Mouse (Mus musculus) induced T-regulatory cell, adult 2 months (primary cell): ENCODE measurements around the gene Clrn3.

Experiments used
- DNase-seq: peaks from one replicate; pipeline ENCODE4 v3.0.0-alpha.2; 2012; ENCODE audit warnings: low read depth

Clrn3 gene

DNA sequence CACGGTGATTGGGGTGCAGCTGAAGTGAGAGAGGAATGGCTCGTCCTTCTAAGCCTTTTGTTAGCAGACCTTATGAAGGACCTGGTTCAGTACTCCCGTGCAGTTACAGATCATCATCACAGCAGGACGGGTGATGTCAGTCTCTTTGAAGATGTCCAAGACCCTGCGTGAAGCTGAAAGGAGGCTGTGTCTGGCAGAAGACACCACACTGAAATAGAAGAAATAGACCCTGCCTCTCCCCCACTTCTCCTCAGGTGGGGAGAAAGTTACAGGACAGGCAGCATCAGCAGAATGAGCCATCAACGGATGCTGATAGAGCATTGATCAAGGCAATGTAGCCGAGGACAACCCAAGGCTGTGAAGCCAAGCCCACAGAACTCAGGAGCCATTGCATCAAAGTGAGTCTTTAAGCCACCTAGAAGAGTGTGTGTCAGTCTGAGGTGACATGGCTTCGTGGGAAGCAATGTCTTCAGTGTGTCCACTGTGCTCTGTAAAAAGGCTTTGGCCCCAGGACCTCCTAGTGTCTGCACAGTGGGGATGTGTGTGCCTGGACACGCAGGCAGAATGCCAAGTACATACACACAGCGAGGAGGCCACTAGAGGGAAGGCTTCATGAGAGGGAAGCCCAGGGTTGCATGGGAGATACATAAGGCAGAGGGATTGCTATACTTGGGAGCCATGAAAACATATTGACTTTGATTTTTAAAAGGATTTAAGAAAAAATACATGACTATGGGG lies 41.6 kb downstream of the Clrn3 start:
- DNase-seq = no peak

DNA sequence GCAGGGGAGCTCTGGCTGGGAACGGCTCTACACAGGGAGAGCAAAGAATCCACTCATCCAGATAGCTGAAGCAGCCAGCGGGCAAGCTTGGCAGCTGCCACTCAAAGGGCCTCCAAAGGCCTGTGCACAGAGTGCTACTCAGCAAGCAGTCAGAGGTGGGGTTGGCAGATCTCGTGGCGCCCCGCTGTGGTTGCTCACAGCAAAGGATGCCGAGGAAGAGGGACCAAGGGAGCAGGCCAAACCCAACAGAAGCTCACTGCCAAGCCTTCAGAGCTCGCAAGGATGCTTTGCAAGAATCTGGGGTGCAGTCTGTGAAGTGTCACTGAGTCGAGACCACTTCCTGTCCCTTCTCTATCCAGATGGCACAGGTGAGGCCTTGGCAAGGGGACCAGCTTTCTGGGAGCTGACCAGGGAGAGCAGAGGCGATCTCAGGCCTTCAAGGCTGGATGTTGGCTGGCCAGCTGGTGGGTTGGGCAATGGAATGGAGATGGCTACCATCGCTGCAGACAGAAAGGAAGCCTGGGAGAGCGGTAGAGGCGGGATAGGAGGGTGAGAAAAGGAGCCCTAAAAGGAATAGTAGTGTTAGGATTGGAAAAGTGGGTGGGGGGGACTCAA lies 42.6 kb downstream of the Clrn3 start:
- DNase-seq = no peak

DNA sequence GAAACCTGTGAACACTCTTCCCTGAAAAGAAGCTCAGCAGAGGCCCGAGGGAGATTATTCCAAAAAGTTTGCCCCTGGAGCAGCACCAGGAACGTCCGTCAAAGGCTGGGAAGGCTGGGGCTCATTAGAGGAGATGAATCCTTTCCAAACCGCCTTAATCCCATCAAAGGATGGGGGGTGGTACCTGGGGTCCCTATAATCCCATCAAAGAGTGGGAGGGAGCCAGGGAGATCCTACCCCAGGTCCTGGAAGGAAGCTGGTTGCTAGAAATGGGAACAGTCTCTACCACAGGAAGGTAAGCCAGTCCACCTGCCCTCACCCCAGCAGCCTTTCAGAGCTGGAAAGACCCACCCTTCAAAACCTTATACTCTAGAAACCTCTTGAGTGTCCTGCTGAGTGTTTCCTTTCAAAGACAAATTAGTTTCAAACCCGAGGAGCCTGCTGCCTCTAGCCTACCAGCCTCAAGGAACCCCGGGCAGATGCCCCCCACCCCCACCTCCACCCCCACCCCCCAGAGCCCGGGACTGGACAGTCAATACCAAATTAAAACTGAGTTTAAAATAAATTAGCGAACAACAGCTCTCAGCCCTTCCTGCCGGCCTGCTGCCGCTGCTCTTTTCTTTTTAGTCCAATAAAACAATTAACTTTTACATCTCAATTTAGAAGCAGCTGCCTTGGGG lies 43.2 kb downstream of the Clrn3 start:
- no peak for DNase-seq

DNA sequence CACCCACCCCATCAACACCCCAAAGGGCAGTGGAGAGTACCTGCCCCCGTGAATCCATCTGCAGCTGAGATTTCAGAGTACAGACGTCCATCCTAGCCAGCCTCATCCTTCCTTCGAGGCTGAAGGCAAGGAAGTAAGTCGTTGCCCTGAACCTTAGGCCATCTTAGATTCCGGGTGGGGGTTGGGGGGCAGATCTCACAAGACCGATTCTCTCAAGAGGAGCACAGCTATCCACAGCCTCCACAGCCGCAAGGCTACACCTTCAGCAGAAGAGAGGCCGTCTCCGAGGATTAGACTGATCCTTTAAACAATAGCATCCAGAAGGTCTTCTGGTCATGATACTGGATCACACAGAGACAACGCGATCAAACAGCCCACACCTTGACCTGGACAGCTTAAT lies 44.1 kb downstream of the Clrn3 start:
- no peak for DNase-seq

DNA sequence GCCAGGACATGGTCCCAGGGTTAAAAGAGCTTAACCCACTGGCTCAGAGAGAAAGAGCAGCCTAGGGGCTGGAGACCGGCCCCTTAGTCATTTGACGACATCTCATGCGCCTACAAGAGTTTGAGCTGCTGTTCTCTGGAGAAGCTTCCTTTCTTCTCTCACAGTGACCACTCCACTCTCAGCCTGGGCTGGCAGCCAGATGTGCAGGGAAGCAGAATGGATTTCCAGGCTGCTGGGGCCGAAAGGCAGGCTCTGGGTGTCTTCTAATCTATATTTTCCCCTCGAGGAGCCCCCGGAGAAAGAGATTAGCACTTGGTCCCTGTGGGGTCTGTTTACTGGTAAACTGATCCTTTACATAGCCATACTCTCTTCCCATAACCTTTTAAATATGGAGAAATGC lies 44.7 kb downstream of the Clrn3 start:
- DNase-seq = no peak

DNA sequence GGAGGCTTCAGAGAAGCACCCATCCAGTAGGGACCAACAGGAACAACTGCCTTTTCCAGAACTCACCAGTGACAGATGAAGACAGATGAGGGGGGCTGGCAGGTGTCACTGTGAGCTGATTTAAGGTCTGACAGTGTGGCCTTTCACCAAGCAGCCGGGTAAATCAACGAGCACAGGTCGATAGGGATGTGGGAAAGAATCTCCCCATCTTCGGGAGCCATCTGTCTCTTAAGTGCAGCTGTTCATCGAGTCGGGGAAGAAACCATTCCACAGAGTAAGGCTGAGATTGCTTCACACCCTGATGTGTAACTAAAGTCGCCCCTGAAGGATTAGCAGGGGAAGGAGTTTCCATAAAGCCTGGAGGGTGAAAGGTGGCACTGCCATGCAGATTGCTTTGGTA lies 47.3 kb downstream of the Clrn3 start:
- no peak for DNase-seq

DNA sequence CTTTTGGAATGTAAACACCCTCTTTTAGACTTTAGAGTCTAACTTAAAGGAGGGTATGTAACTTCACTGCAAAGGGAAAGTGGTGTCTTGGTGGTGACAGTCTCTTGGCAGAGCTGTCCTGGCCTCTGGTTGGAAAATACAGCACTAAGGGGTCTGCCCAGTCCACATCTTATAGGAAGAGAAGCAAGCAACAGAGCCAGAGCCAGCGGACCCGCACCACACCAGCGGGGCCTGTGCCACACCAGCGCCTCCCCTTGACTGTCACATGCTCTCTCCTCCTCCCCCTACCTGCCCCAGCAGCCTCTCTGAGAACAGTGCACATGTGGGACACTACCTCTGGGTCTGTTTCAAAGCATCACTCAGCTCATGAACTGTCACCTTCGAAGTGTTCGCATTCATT lies 48.5 kb downstream of the Clrn3 start:
- DNase-seq = no peak

DNA sequence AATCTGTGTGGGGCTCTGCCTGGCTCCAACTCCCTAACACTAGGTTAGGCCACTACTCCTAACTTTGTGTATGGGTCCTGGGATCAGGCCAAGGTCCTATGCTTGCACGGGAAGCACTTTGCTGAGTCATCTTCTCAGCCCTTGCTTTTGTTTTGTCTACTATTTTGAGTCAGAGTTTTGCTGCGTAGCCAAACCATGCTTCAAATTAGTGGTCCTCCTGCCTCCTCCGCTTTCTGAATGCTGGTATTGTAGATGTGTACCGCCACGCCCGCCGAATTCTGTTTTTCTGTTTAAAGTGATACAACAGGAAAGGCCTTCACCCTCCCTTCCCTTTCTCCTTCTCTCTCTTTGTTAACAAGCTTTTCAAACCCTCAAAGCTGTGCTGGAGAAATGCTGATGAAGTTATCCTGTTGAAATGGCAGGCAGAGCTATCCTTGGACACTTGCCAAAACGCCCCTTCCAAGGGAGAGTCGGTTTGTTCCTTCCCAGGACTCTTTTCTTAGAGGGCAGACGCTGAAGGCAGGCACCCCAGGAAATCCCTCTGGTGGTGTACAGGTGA lies 49.1 kb downstream of the Clrn3 start:
- DNase-seq = no peak

DNA sequence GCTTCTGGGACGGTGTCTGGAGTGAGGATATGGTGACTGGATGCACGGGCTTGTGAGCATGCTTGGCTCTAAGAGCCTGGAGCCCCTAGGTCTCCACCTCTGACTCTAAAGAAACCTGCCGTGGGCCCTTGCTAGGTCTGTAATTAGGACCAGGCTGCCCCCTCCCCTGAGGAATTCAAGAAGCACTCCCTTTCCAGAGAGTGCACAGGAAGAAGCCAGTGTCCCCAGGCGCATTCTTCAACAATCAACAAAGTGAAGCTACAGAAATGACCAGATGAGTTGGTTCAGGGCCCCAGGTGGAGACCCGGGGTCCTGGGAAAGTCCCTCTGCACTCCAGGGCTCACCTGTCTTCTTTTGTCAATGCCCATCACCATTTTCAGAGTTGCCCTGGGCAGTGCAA lies 51.2 kb downstream of the Clrn3 start:
- no peak for DNase-seq

DNA sequence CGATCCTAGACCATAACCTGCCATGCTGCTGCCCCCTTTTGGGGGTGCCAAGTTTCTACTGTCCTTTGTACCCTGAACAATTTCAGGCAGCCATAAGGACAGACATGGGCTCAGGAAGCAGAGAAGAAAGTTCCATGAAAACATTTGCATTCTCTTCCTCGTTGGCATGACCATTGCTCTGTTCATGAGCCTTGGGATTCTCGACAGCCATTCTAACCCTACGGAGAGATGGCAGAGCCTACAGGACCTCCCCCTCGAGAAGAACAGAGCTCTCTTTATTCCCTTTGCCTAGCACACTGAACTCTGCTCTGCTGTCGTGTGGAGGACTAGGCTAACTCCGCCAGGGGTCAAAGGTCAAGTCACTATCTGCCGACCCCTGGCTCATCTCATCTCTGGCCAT lies 52.5 kb downstream of the Clrn3 start:
- DNase-seq = no peak

DNA sequence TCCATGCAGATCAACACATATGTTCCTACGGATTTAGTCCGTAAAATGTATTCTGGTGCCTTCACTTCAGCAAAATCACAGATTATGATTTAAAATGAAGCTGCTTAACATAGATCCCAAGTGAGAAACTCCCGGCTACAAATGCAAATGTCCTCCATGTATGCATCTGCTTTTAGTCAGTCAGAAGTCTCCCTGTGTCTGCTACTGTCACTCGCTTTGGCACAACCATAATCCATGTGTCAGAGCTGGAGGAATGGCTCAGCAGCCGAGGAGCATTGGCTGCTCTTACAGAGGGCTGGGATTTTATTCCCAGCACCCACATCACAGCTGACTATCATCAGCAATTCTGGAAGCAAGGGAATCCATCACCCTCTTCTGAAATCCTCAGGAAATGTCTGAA lies 58.1 kb downstream of the Clrn3 start:
- no peak for DNase-seq

DNA sequence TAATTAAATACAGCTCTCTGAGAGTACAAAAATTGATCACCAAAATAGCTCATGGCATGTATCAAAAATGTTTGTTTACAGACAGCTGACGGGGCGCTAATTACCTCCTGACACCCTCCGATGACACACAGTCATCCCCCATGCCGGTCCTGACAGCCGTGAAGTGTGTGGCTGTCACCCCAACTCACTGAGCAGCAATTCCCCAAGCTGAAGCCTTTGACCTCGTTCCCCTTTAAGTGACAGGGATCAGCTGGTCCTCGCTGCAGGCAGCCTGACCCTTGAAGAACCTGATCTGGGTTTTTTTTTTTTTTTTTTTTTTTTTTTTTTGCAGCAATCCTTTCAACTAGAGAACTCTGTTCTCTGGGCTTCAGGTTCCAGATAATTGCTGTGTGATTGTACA lies 59.8 kb downstream of the Clrn3 start:
- no peak for DNase-seq

DNA sequence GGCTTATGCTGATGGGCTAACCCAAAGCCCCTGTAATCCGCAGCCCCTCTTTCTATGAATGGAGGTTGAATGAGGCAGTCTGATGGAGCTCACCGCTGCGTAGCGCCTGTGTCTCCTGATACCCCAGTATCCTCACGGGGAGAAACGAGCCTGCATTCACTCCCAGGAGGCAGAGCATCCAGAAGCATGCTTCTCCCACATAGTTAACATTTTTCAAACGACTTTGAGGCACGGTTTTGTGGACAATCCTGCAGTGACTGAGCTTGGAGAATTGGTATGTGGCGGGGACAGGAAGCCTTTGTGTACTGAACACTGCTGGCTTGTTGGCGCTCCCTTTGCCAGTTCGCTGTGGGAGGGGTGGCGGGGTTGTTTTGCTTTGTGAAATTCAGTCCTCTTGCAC lies 63.2 kb downstream of the Clrn3 start:
- no peak for DNase-seq

DNA sequence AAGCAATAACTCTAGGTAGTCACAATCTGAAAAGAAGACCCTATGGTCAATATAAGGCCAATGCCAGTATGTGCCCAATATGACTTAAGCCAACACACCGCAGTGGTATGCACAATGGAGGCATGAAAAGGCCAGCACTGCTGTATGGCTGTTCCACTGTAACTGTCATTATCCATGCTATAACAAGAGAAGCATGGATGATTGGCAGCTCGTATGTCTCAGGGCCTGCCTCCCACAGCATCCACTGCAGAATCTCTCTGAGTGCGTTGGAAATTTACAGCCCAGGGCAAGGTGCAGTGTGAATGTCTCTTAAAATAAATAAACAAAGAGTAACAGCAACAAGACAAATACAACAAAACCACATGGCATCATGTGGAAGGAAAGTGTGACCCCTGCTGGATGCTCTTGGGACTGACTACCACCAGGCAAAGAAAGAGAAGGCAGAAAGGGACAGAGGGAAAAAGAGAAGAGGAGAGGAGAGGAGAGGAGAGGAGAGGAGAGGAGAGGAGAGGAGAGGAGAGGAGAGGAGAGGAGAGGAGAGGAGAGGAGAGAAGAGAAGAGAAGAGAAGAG lies 63.7 kb downstream of the Clrn3 start:
- peak; percentile 46 for DNase-seq
